Mouse (Mus musculus): ENCODE measurements around the gene Cacng2.

Gene Cacng2

GRCm38 (mm10) chr15:78082841-78083572 lies 36.8 kb downstream of the Cacng2 start:
- DNase-seq (ENCODE audit: extremely low read depth, insufficient read length, low spot score), result no peak

DNA sequence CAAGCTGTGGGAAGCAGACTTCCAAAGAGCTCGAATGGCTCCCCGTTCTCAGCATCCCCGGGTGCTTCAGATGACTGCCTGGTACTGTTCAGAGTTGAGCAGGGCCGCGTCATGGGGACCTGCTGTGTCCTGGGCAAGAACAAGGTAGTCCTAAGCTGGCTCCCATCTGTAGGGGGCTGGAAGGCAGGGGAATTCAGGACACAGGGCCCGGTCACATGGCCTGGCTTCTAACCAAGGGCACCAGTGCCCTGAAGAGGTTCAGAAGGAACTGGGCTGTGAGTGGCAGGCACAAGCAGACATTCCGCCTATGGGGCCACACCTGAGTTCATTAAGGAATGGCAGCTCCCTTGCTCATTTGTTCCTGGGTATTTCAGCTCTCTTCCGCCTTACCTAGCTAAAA lies 37.7 kb downstream of the Cacng2 start:
- no peak for DNase-seq (ENCODE audit: extremely low read depth, insufficient read length, low spot score)

GRCm38 (mm10) chr15:78081384-78081783 lies 38.4 kb downstream of the Cacng2 start:
- DNase-seq (ENCODE audit: extremely low read depth, insufficient read length, low spot score), result no peak

- DNase-seq (ENCODE audit: extremely low read depth, insufficient read length, low spot score), result no peak
Measured at GRCm38 (mm10) chr15:78080326-78080725, 39.5 kb downstream of the Cacng2 start.

DNA sequence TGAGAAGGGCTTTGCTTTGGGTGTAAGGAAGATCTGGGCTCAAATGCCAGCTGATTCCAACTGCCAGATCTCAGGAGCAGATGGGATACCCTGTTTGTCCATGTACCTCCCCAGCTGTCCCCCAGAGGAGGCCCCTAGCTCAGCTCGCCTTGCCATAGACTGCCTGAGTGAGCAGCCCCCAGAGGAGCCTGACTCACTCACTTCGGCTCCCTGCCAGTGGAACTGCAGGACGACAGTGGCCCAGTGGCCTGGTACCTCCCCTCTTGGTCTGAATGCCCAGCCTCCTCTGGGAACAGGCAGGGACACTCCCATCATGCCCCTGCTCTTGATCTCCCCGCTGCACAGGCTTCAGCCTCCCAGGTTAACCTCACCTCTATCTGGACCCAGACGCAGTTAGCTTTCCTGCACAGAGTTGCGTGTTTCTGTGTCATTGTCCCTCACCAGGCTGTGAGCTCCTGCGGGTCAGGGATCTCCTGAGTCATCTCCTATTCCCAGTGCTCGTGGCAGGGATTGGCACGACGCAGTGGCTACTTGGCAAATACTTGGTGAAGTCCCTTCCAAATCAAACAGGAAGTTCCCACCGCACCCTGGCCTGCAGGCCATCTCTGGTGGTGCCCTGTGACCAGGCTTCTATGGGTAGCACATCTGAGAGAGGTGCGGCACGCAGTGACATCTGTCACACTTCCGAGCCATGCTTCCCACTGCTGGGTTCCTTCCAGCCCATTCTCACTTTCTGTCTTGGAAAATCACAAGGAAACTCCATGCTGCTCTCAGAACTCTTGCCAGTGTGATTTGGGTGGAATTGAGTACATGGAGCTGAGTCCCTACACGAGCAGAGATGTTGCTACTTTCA lies 40.8 kb downstream of the Cacng2 start:
- DNase-seq (ENCODE audit: extremely low read depth, insufficient read length, low spot score), result peak; percentile 95

- no peak for DNase-seq (ENCODE audit: extremely low read depth, insufficient read length, low spot score)
Measured at GRCm38 (mm10) chr15:78078206-78078605, 41.6 kb downstream of the Cacng2 start.

DNA sequence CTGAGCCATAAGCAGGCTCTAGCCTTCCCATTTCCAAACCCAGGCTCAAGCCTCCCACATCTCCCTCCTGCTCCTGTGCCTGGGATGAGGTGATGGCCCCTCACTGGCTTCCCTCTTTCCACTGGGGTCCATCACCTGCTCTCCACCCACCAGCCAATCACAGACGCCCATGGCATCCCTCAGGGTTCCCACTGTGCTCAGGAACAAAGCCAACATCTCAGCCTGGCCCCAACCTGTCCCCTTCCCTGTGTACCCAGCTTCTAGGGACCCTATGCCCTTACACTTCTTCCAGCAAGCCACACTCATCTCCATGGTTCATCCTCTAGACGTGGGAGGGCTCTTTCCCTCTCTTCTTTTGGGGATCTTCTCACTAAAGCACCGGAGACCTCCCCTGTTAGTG lies 43.9 kb downstream of the Cacng2 start:
- DNase-seq (ENCODE audit: extremely low read depth, insufficient read length, low spot score), result no peak

GRCm38 (mm10) chr15:78073109-78073508 lies 46.7 kb downstream of the Cacng2 start:
- DNase-seq (ENCODE audit: extremely low read depth, insufficient read length, low spot score), result no peak

GRCm38 (mm10) chr15:78066475-78066874 lies 53.4 kb downstream of the Cacng2 start:
- no peak for DNase-seq (ENCODE audit: extremely low read depth, insufficient read length, low spot score)

DNA sequence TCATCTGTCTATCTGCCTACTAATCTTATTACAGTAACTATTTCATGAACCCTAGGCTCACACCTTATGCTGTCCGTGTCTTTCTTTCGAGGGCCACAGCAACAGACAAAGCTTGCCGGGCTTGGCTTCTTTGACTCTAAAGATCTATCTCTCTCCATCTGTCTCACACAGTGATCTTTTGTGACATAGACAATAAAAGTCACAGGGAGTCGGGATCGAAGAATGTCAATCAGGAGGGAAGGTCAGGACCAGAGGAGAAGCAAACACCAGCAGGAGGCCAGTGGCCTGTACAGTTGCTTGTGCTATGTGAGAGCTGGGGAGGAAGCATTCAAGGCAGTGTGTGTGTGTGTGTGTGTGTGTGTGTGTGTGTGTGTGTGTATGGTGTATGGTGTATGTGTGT lies 54.3 kb downstream of the Cacng2 start:
- no peak for DNase-seq (ENCODE audit: extremely low read depth, insufficient read length, low spot score)

GRCm38 (mm10) chr15:78064340-78064739 lies 55.5 kb downstream of the Cacng2 start:
- DNase-seq (ENCODE audit: extremely low read depth, insufficient read length, low spot score), result no peak

GRCm38 (mm10) chr15:78062467-78062866 lies 57.4 kb downstream of the Cacng2 start:
- DNase-seq (ENCODE audit: extremely low read depth, insufficient read length, low spot score), result no peak

DNA sequence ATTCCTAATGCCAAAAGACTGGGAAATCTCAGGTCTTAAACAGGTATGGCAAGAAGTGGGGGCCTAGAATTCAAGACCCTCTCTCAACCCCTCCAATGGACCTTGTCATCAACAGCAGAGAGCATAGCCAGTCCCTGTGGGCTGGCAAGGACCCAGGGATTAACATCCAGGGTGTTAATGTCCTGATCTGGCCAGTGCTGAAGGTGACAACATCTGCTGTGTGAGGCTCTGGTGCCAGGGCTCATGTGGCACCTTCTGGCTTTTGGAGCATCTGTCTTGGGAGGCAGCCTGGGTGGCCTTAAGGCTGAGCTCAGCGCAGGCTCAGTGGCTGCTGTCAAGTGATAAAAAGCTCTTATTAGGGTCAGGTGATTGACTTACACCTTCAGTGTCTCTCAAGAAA lies 62.9 kb downstream of the Cacng2 start:
- no peak for DNase-seq (ENCODE audit: extremely low read depth, insufficient read length, low spot score)

GRCm38 (mm10) chr15:78050682-78051081 lies 69.1 kb downstream of the Cacng2 start:
- no peak for DNase-seq (ENCODE audit: extremely low read depth, insufficient read length, low spot score)

- no peak for DNase-seq (ENCODE audit: extremely low read depth, insufficient read length, low spot score)
Measured at GRCm38 (mm10) chr15:78049933-78050332, 69.9 kb downstream of the Cacng2 start.

DNA sequence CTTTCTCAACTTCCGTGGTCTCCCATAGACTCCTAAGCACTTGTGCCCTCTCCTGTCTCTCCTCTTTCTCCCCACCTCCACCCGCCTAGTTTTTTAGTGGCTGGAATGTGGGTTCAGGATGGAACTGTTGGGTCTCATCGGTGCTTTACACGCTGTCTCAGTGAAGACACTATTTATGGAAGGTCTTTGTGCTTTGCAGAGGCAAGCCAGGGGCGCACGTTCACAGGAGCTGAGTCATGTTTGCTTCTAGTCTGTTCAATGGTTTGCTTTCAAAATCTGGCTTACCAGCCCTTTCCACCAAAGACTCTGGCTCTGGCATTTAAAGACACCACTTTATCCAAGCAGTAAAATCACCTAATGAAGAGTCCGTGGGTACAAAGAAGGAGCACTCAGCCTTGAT lies 74.0 kb downstream of the Cacng2 start:
- DNase-seq (ENCODE audit: extremely low read depth, insufficient read length, low spot score), result peak; percentile 39

DNA sequence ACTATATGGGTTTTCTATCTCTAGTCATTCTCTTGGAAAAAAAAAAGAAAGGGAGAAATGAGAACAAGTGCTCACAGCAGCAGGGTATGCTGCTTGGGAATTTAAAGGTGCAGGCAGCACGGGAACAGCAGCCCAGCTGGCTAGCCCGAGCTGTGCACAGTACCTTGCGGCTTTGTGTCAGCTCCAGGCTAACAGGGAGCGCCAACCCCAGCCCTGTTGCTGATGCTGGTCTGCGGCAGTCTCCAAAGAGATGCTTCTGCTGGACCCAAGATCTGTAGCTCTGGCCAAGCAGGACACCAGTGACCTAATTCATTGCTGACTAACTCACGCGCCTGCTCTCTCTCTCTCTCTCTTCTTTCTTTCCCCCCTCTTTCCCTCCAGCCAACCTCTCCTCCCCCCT lies 74.5 kb downstream of the Cacng2 start:
- peak; percentile 50 for DNase-seq (ENCODE audit: extremely low read depth, insufficient read length, low spot score)

DNA sequence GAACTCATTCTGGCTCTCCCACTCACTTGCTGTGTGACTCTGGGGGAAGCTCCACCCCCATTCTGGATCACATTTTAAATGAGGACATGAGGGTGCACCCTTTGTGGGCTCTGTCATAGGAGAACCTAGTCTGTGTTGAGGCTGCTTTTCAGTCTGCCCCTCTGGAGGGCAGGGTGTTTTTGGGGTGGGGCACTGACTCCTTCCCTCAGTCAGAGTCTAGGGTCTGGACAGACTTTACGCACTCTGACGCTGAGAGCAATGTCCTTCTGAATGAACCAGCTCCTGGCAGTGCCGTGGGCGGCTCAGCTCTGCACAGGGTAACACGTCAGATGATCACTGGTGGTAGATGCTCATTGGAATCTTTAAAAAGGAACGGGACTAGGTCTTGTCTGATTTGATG lies 75.0 kb downstream of the Cacng2 start:
- DNase-seq (ENCODE audit: extremely low read depth, insufficient read length, low spot score), result no peak

GRCm38 (mm10) chr15:78042706-78043105 lies 77.1 kb downstream of the Cacng2 start:
- no peak for DNase-seq (ENCODE audit: extremely low read depth, insufficient read length, low spot score)

DNA sequence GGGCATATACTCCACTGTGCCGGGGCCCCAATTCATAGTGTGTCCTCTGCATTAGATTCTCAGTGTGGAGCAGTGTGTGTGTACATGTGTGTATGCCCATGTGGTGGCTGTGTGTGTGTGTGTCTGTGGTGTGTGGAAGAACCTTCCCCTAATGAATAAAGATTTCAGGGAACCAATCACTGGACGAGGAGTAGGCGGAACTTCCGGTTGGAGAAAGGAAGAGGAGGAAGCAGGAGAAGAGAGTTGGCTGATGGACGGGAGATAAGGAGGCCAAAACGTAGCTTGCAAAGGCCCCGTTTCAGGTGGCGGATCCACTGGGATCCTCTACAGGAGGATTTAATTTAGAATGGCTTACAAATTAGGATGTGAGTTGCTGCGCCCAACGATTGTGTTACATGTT lies 82.2 kb downstream of the Cacng2 start:
- no peak for DNase-seq (ENCODE audit: extremely low read depth, insufficient read length, low spot score)

GRCm38 (mm10) chr15:78036586-78036985 lies 83.2 kb downstream of the Cacng2 start:
- DNase-seq (ENCODE audit: extremely low read depth, insufficient read length, low spot score), result no peak

DNA sequence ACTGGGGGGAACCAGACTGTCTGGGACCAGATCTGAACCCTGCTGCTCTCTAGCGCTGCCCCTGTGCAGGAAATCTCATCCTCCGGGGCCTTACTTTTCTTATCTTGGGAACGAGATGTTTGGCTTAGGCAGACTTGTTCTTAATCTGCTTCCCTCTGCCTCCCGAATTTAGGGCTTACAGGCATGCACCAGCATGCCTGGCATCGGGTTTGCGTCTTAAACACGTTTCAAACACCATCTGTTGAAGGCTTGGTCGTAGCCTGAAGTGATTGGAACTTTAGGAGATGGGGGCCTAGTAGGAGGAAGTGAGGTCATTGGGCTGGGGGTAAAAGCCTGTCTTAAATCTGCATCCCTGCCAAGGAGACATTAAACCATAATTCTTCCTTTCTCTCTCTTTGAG lies 89.9 kb downstream of the Cacng2 start:
- no peak for DNase-seq (ENCODE audit: extremely low read depth, insufficient read length, low spot score)

Data from 3134 (cell line).